Mouse (Mus musculus) adrenal gland, postnatal 14 days (tissue): ENCODE data around the gene Naa25. TPM values are rescaled to one million over a fixed set of nuclear protein-coding genes. Genes with fewer than 3 reads are reported as not detected.

ENCODE experiments used
- DNase-seq: peaks from one replicate; pipeline ENCODE4 v3.0.0; 2021; ENCODE audit warnings: mixed read lengths
- total RNA-seq: library from RNA; stranded (reverse); gene quantifications from 2 replicates; pipeline ENCODE4 v1.2.3, GENCODE M21; 2021

Naa25 gene
- total RNA-seq, 1 experiment from 2014 or later, result 34.7 TPM

GRCm38 (mm10) chr5:121452026-121452869 is 54.5 kb downstream of the Naa25 start, which contains the start of gene Erp29:
Erp29 (minus strand) TSS chr5:121452506.
- DNase-seq, result peak; percentile 100

- DNase-seq, result peak; percentile 67
Measured at GRCm38 (mm10) chr5:121452906-121453305, 55.2 kb downstream of the Naa25 start.

- DNase-seq, result no peak
Measured at GRCm38 (mm10) chr5:121453743-121454502, 56.2 kb downstream of the Naa25 start.

- peak; percentile 45 for DNase-seq
Measured at GRCm38 (mm10) chr5:121454503-121454782, 56.7 kb downstream of the Naa25 start.

GRCm38 (mm10) chr5:121455510-121456265 is 58.0 kb downstream of the Naa25 start:
- no peak for DNase-seq

- no peak for DNase-seq
Measured at GRCm38 (mm10) chr5:121461339-121462170, 63.8 kb downstream of the Naa25 start.

- DNase-seq, result no peak
Measured at GRCm38 (mm10) chr5:121462171-121462502, 64.4 kb downstream of the Naa25 start.

GRCm38 (mm10) chr5:121462967-121463366 is 65.2 kb downstream of the Naa25 start:
- DNase-seq, result no peak

- DNase-seq, result no peak
Measured at GRCm38 (mm10) chr5:121463601-121464250, 66.0 kb downstream of the Naa25 start.

GRCm38 (mm10) chr5:121469566-121469965 is 71.8 kb downstream of the Naa25 start:
- DNase-seq, result no peak

- no peak for DNase-seq
Measured at GRCm38 (mm10) chr5:121472411-121472810, 74.7 kb downstream of the Naa25 start.

GRCm38 (mm10) chr5:121474610-121475009 is 76.9 kb downstream of the Naa25 start:
- no peak for DNase-seq

GRCm38 (mm10) chr5:121476040-121476439 is 78.3 kb downstream of the Naa25 start:
- no peak for DNase-seq

- peak; percentile 42 for DNase-seq
Measured at GRCm38 (mm10) chr5:121477680-121478079, 79.9 kb downstream of the Naa25 start.

GRCm38 (mm10) chr5:121484801-121485200 is 87.1 kb downstream of the Naa25 start:
- no peak for DNase-seq

- no peak for DNase-seq
Measured at GRCm38 (mm10) chr5:121493305-121493704, 95.6 kb downstream of the Naa25 start.

Other genes starting within 250 kb of the Naa25 start
- gene Ptpn11, start 206.5 kb upstream of the Naa25 start, total RNA-seq, result 98.9 and 120 TPM in 2 replicates
- 995 and 1,088 TPM in 2 replicates for gene Rpl6, start 193.5 kb upstream of the Naa25 start, total RNA-seq
- 21.5 and 27.1 TPM in 2 replicates for gene Hectd4, start 177.7 kb upstream of the Naa25 start, total RNA-seq
- 38.1 and 52.2 TPM in 2 replicates for gene Trafd1, start 12.3 kb upstream of the Naa25 start, total RNA-seq
- gene Tmem116, start 54.0 kb downstream of the Naa25 start, total RNA-seq, result 1.5 and 2.1 TPM in 2 replicates
- 110 and 116 TPM in 2 replicates for gene Erp29, start 54.6 kb downstream of the Naa25 start, total RNA-seq
- gene Adam1b, start 105.5 kb downstream of the Naa25 start, total RNA-seq, result not detected in 2 replicates
- gene Adam1a, start 147.5 kb downstream of the Naa25 start, total RNA-seq, result 5.7 and 5.8 TPM in 2 replicates
- gene Gm42878, start 147.5 kb downstream of the Naa25 start, total RNA-seq, result not detected in 2 replicates
- gene Mapkapk5, start 148.0 kb downstream of the Naa25 start, total RNA-seq, result 93.2 and 96.4 TPM in 2 replicates
- gene Aldh2, start 195.9 kb downstream of the Naa25 start, total RNA-seq, result 1,038 and 1,196 TPM in 2 replicates
- 25.1 and 29.1 TPM in 2 replicates for gene Acad12, start 221.0 kb downstream of the Naa25 start, total RNA-seq